Mouse (Mus musculus) heart, embryonic 11.5 days (tissue): ENCODE data around the gene Gm9747. TPM values are rescaled to one million over a fixed set of nuclear protein-coding genes. Genes with fewer than 3 reads are reported as not detected.

Experiments
- ATAC-seq: fragments of 200-750 bp; cut with Nextera tagmentation; replicated peaks from 2 replicates; pipeline ENCODE4 v1.8.0; 2017; ENCODE audit warnings: moderate library complexity; ENCODE audit not compliant: insufficient number of reproducible peaks, low FRiP score, low TSS enrichment
- H3K27ac ChIP-seq: fragments of 300-500 bp; sonication (generic); 2 replicates; pipeline ENCODE4 v1.5.1; 2014; ENCODE audit warnings: mild to moderate bottlenecking, low read depth, low read length
- H3K27me3 ChIP-seq: fragments of 300-500 bp; sonication (generic); 2 replicates; pipeline ENCODE4 v1.6.1; 2014; ENCODE audit warnings: mild to moderate bottlenecking, low read length, mixed read lengths; ENCODE audit not compliant: control insufficient read depth, insufficient read depth
- H3K36me3 ChIP-seq: fragments of 300-500 bp; sonication (generic); 2 replicates; pipeline ENCODE4 v1.6.1; 2014; ENCODE audit warnings: mild to moderate bottlenecking, low read length, moderate library complexity, mixed read lengths; ENCODE audit not compliant: control insufficient read depth, insufficient read depth
- H3K4me1 ChIP-seq: fragments of 300-500 bp; sonication (generic); 2 replicates; pipeline ENCODE4 v1.6.1; 2014; ENCODE audit warnings: low read length; ENCODE audit not compliant: control insufficient read depth, insufficient read depth
- H3K4me2 ChIP-seq: fragments of 300-500 bp; sonication (generic); 2 replicates; pipeline ENCODE4 v1.6.1; 2014; ENCODE audit warnings: mild to moderate bottlenecking, moderate library complexity
- H3K4me3 ChIP-seq: fragments of 300-500 bp; sonication (generic); 2 replicates; pipeline ENCODE4 v1.5.1; 2014; ENCODE audit warnings: low read depth, low read length
- H3K9ac ChIP-seq: fragments of 300-500 bp; sonication (generic); 2 replicates; pipeline ENCODE4 v1.6.1; 2014; ENCODE audit warnings: mild to moderate bottlenecking, low read depth, low read length, moderate library complexity
- H3K9me3 ChIP-seq: fragments of 300-500 bp; sonication (generic); replicated peaks from 2 replicates; pipeline ENCODE4 v1.6.1; 2016; ENCODE audit warnings: low read length; ENCODE audit not compliant: control insufficient read depth
- WGBS: fragments of 180-500 bp; shearing (Covaris S2); extraction: QIAGEN DNeasy Blood & Tissue Kit; methylation state at CpG from one replicate; pipeline ENCODE4 v1.1.7; 2014; ENCODE audit not compliant: insufficient replicate concordance; 5-methylcytosine and 5-hydroxymethylcytosine counted together
- polyA plus RNA-seq: library from polyadenylated mRNA; unstranded; fragments of >200 nt; fragmentation: Nextera tagmentation; extraction: Ambion mirVana; gene quantifications from 2 replicates; pipeline ENCODE4 v1.2.1, GENCODE M21; 2014

Gm9747 gene
- polyA plus RNA-seq, 1 experiment from 2014 or later, result 33.1 TPM

DNA sequence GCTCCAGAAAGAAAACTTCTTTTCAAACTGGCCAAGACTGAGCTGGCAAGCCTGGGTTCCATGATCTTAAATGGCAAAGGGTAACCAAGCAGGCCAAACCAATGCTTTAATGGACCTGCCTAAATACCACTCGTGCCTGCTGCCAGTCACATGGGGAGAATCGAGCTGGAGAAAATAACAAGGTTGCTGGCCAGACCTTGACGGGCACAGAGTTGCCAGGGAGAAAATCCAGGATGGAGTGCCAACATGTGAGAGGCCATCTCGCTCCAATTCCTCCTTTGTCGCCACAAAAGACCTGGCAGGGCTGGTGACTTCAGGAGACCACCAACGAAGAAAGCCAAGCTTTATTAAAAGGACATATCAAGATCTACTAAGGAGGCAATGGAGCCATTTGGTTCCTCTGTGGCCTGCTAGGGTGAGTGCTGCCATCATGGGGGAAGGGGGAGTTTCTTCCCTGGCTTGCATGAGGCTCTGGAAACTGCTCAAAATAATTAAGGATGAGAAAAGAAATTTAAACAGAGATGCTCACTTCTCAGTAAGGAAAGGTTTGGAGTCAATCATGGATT, 10.4 kb downstream of the Gm9747 start:
- Histone ChIP-seq H3K4me2 (no peak overlapping the region), H3K9ac (no peak overlapping the region), H3K36me3 (no peaks in the 10 kb centered on the region), H3K4me1 (peaks cover 9% of the 10 kb centered on the region), H3K9me3 (no peaks in the 10 kb centered on the region), H3K27me3 (no peaks in the 10 kb centered on the region), H3K4me3 (no peak overlapping the region), H3K27ac (no peak overlapping the region)
- 82% methylated on average over 6 of the region's 6 CpGs for WGBS
- no peak for ATAC-seq

DNA sequence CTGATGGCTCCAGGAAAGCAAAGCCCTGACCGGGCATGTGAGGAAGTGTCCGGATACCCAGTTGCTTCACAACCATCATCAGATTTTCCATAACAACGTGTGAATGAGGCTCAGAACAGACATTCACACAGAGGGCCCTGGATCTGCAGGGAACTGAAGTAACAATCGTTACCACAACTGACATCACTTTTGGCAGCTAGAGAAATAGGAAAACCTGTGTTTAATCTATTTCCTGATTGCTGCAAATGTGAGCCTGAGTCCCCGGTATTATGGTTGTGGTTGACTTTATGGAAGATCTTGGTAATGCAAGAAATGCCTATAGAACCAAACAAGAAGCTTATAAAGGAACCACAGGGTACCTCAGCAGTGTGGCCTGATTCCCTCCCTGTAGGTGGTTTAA, 12.1 kb downstream of the Gm9747 start:
- Histone ChIP-seq H3K36me3 (no peaks in the 10 kb centered on the region), H3K27me3 (no peaks in the 10 kb centered on the region), H3K27ac (no peak overlapping the region), H3K4me3 (no peak overlapping the region), H3K9me3 (no peaks in the 10 kb centered on the region), H3K4me1 (peaks cover 6% of the 10 kb centered on the region), H3K4me2 (no peak overlapping the region), H3K9ac (no peak overlapping the region)
- ATAC-seq, result no peak
- WGBS, result 63% methylated on average over 5 of the region's 5 CpGs

DNA sequence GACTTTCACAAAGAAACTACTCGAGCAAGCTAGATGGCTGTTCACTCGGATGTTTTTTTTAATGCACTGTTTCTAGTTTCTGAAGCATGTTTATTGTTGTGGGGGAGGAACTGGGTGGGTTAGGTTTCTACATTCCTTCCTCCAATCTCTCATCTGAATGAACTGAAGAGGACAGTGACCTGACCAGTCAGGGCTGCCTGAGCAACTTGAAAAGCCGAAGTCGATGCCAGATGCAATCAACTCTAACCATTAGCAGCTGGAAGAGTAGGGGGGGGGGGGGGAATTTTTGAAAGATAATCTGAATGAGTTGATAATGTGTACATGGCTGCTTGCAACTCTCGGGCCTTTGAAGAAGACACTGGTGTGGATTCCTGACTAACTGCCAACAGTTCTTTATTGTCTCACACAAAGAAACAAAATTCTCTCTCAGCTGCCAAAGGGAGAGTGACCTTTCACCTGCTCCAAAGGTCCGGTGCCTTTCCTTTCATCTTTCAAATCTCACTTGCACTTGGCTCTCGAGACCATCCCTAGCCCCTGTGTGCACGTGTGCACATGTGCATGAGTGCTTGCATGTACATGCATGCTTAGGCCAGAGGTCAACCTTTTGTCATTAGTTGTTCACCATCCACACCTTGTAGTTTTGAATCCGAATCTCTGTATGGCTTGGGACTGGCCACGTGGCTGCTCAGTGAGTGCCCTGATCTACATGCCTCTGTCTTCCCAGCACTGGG, 14.5 kb downstream of the Gm9747 start:
- Histone ChIP-seq H3K4me3 (no peak overlapping the region), H3K4me2 (no peak overlapping the region), H3K27me3 (no peaks in the 10 kb centered on the region), H3K9me3 (no peaks in the 10 kb centered on the region), H3K9ac (no peak overlapping the region), H3K27ac (no peak overlapping the region), H3K36me3 (no peaks in the 10 kb centered on the region), H3K4me1 (no peaks in the 10 kb centered on the region)
- 64% methylated on average over 10 of the region's 10 CpGs for WGBS
- ATAC-seq, result no peak

DNA sequence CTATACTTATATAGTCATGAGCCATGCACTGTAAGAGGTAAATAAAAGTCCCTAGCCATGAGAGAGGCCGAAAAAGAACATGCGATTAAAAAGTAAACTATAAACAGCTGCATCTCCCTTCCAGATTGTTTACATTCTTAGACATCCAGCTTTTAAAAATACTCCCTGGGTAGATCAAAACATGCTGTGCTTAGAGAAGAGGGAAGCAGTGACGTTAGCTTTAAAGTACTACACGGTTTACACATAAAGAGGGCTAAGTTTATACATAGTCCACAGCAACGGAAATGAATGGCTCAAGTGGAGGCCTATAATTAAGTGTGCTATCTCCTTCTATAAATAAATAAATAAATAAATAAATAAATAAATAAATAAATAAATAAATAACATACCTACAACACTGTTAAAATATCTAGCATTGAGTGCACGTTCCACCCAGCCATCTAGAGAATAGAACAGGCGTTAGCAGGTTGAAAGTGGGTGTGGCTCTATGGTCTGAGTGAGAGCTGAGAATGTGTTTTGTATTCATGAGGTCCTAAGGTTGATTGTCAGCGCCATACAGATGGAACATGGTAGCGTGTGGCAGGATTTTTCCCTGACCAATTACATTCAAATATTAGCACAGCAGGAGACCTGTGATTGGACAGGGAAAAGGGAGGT, 21.0 kb downstream of the Gm9747 start:
- WGBS, result 80% methylated on average over 9 of the region's 9 CpGs
- H3K4me1 ChIP-seq, result peaks cover 12% of the 10 kb centered on the region; the same call in 1 of the 2 replicates
- H3K4me3 ChIP-seq, result no peak overlapping the region
- H3K9ac ChIP-seq, result no peak overlapping the region
- no peaks in the 10 kb centered on the region for H3K9me3 ChIP-seq
- ATAC-seq, result no peak
- H3K27me3 ChIP-seq, result no peaks in the 10 kb centered on the region
- no peak overlapping the region for H3K27ac ChIP-seq
- H3K4me2 ChIP-seq, result no peak overlapping the region
- no peaks in the 10 kb centered on the region for H3K36me3 ChIP-seq

DNA sequence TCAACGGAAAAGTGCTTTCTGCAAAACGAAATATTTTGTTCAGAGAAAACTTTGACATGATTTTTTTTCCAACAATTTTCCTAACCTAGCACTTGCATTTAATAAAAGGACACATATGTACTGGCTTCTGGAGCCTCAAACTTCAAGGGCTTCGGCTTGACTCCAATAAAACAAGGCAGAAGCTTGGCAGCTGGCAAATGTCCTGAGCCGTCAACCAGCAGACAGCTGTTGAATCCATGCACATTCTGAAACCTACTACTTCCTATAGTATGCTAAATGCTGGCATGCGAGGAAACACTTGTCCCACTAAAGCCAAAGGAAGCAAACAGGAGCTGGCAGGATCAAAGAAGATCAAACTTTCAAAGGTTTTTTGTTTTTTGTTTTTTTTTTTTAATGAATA, 24.5 kb downstream of the Gm9747 start:
- H3K36me3 ChIP-seq, result no peaks in the 10 kb centered on the region
- no peak overlapping the region for H3K9ac ChIP-seq
- H3K27me3 ChIP-seq, result no peaks in the 10 kb centered on the region
- H3K4me3 ChIP-seq, result no peak overlapping the region
- 45% methylated on average over 5 of the region's 5 CpGs for whole genome bisulfite sequencing
- no peak overlapping the region for H3K4me2 ChIP-seq
- ATAC-seq, result no peak
- H3K9me3 ChIP-seq, result no peaks in the 10 kb centered on the region
- peaks cover 17% of the 10 kb centered on the region; the same call in 1 of the 2 replicates for H3K4me1 ChIP-seq
- no peak overlapping the region for H3K27ac ChIP-seq

DNA sequence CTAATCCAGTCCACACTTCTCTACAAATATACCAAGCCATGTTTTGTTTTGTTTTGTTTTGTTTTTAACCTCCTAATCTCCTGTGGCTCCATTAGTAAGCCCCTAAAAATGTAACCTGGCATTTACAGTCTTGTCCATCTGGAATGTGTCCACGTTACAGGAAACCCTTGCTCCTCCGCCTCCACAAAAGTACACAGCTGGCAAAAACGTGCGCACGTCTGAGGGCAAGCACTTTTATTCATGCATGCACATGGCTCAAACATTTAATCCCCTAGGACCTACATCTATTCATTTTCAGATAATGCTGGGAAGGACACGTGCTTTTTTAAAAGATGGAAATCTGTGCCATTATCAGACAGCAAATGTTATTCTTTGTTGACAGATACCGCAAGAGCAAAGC, 25.4 kb downstream of the Gm9747 start:
- no peak overlapping the region for H3K4me2 ChIP-seq
- WGBS, result 56% methylated on average over 7 of the region's 7 CpGs
- H3K36me3 ChIP-seq, result no peaks in the 10 kb centered on the region
- no peak for ATAC-seq
- H3K9ac ChIP-seq, result no peak overlapping the region
- H3K27ac ChIP-seq, result no peak overlapping the region
- H3K4me3 ChIP-seq, result no peak overlapping the region
- H3K27me3 ChIP-seq, result no peaks in the 10 kb centered on the region
- H3K4me1 ChIP-seq, result peaks cover 16% of the 10 kb centered on the region; the same call in 1 of the 2 replicates
- no peaks in the 10 kb centered on the region for H3K9me3 ChIP-seq

DNA sequence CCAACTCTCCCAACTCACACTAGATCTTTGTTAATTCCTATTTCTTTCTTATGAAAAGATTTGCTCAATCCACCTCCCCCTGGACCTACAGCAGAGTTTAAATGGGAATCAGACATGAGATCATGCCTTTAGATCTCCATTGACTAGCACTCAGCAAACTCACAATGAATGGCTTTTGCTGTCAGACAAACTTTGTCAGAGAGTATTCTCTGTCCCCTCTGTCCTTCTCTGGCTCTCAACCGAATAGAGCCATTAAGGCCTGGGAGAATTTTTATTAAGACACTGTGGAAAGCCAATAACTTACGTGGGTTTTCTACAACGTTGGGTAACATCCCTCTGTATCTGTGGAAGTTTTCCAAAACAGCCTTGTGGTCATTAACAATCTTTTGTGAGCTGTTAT, 27.1 kb downstream of the Gm9747 start:
- Histone ChIP-seq H3K4me3 (no peak overlapping the region), H3K27me3 (no peaks in the 10 kb centered on the region), H3K4me1 (peaks cover 12% of the 10 kb centered on the region; the same call in 1 of the 2 replicates), H3K9me3 (no peaks in the 10 kb centered on the region), H3K27ac (no peak overlapping the region), H3K4me2 (no peak overlapping the region), H3K36me3 (no peaks in the 10 kb centered on the region), H3K9ac (no peak overlapping the region)
- 91% methylated on average over 3 of the region's 3 CpGs for WGBS
- ATAC-seq, result no peak

DNA sequence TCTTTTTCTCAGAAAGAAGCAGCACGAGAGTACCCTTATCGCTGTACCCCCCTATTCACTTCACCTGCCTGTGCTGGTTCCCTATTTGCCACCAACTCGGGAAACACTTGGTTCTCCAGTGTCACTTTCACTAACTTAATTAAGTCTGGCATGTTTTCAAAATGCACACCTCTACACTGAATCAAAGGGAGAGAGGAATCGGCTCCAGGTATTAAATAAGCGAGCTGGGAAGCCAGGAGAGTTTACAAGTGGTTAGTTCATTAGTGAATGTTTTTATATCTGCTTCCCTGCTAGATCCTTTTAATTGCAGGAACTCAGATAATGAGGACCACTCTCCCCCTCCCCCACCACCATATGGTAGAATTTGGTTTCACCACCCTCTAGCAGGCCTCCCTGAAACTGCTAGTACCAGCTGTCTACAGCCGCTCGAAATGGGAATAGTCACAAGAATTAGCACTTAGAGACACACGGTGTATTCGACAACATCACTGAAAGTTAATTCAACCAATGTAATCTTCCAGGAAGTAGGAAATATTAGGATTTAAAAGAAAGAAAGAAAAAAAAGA, 28.2 kb downstream of the Gm9747 start:
- Histone ChIP-seq H3K27ac (no peak overlapping the region), H3K4me1 (peaks cover 12% of the 10 kb centered on the region; the same call in 1 of the 2 replicates), H3K4me2 (no peak overlapping the region)

More for the DNA sequence above, 28.2 kb downstream of the Gm9747 start:
- no peak overlapping the region for H3K9ac ChIP-seq
- H3K9me3 ChIP-seq, result no peaks in the 10 kb centered on the region
- no peak for ATAC-seq
- 60% methylated on average over 9 of the region's 9 CpGs for WGBS
- no peaks in the 10 kb centered on the region for H3K27me3 ChIP-seq
- no peaks in the 10 kb centered on the region for H3K36me3 ChIP-seq
- H3K4me3 ChIP-seq, result no peak overlapping the region
